Mouse (Mus musculus) CH12.LX (cell line): ENCODE measurements around the gene Pink1. TPM values are rescaled to one million over a fixed set of nuclear protein-coding genes. Genes with fewer than 3 reads are reported as not detected.

Source experiments
- DNase-seq: peaks from one replicate; pipeline ENCODE4 v3.0.0-alpha.2; 2013; ENCODE audit errors: extremely low read depth
- H3K27ac ChIP-seq: 2 replicates; pipeline ENCODE4 v1.5.1; 2012; ENCODE audit warnings: low read depth, mild to moderate bottlenecking, control low read depth, moderate library complexity; ENCODE audit not compliant: insufficient read depth
- H3K27me3 ChIP-seq: replicated peaks from 2 replicates; pipeline ENCODE3; 2012; ENCODE audit warnings: inconsistent platforms
- H3K36me3 ChIP-seq, 2 experiments: replicated peaks in 1 of 2; 2 replicates each; pipeline versions ENCODE3 to v1.6.1; 2012; ENCODE audit warnings: inconsistent platforms in 1 of 2, low read length in 1 of 2, mild to moderate bottlenecking in 1 of 2, mixed read lengths in 1 of 2, moderate library complexity in 1 of 2; ENCODE audit not compliant: control insufficient read depth in 1 of 2, insufficient read depth in 1 of 2
- H3K4me1 ChIP-seq, 2 experiments: 2 replicates each; pipeline ENCODE4 v1.6.1; 2012; ENCODE audit warnings: inconsistent platforms in 1 of 2, moderate library complexity in 1 of 2; ENCODE audit not compliant: insufficient read depth in 2 of 2, control insufficient read depth in 1 of 2
- H3K4me2 ChIP-seq: 2 replicates; pipeline ENCODE4 v1.6.1; 2012; ENCODE audit warnings: low read depth, mild to moderate bottlenecking, control low read depth; ENCODE audit not compliant: poor library complexity, insufficient read depth, severe bottlenecking
- H3K4me3 ChIP-seq, 3 experiments: fragments of 150-350 bp in 1 of 3; sonication (generic) in 1 of 3; replicated peaks in 1 of 3; 2 replicates each; pipeline versions ENCODE3 to v1.5.1; 2011 to 2012; ENCODE audit warnings: low read depth in 2 of 3, low read length in 2 of 3, mild to moderate bottlenecking in 2 of 3, moderate library complexity in 2 of 3, control low read depth in 1 of 3, improper control_type of control experiment in 1 of 3, inconsistent platforms in 1 of 3, mixed read lengths in 1 of 3; ENCODE audit not compliant: poor library complexity in 1 of 3
- H3K79me2 ChIP-seq: replicated peaks from 2 replicates; pipeline ENCODE4 v1.6.1; 2012; ENCODE audit warnings: mild to moderate bottlenecking, moderate library complexity; ENCODE audit not compliant: control insufficient read depth, poor library complexity, insufficient read depth, severe bottlenecking; ENCODE audit errors: extremely low read depth
- H3K9ac ChIP-seq: 2 replicates; pipeline ENCODE4 v1.6.1; 2012; ENCODE audit warnings: low read depth, mild to moderate bottlenecking, control low read depth, moderate library complexity; ENCODE audit not compliant: insufficient read depth
- H3K9me3 ChIP-seq: replicated peaks from 2 replicates; pipeline ENCODE3; 2012; ENCODE audit warnings: low read length, inconsistent platforms, mixed read lengths
- BHLHE40 ChIP-seq: IDR thresholded peaks from 2 replicates; pipeline ENCODE4 v1.6.1; 2011; ENCODE audit warnings: mild to moderate bottlenecking, low read depth, low read length, improper control_type of control experiment
- CHD1 ChIP-seq: IDR thresholded peaks from 2 replicates; pipeline ENCODE4 v1.6.1; 2012; ENCODE audit warnings: low read depth, low read length, improper control_type of control experiment, inconsistent platforms
- CTCF ChIP-seq, 2 experiments: IDR thresholded peaks in 1 of 2; conservative IDR thresholded peaks in 1 of 2; 2 replicates each; pipeline ENCODE4 v1.5.1; 2011 to 2012; ENCODE audit warnings: low read depth in 2 of 2, low read length in 2 of 2, improper control_type of control experiment in 1 of 2, inconsistent platforms in 1 of 2, mild to moderate bottlenecking in 1 of 2, moderate library complexity in 1 of 2
- E2F4 ChIP-seq: IDR thresholded peaks from 2 replicates; pipeline ENCODE4 v1.6.1; 2011; ENCODE audit warnings: low read depth, low read length, improper control_type of control experiment; ENCODE audit not compliant: insufficient replicate concordance
- ELF1 ChIP-seq: IDR thresholded peaks from 2 replicates; pipeline ENCODE4 v1.6.1; 2014; ENCODE audit warnings: low read depth, mild to moderate bottlenecking, inconsistent platforms, low read length, improper control_type of control experiment
- EP300 ChIP-seq: IDR thresholded peaks from 2 replicates; pipeline ENCODE4 v1.6.1; 2011; ENCODE audit warnings: low read length, improper control_type of control experiment
- ETS1 ChIP-seq: conservative IDR thresholded peaks from 2 replicates; pipeline ENCODE4 v1.6.1; 2012; ENCODE audit warnings: low read depth, mild to moderate bottlenecking, inconsistent platforms, low read length, improper control_type of control experiment, moderate library complexity
- GABPA ChIP-seq: IDR thresholded peaks from 2 replicates; pipeline ENCODE4 v1.6.1; 2012; ENCODE audit warnings: low read depth, low read length, improper control_type of control experiment, inconsistent platforms; ENCODE audit not compliant: insufficient replicate concordance
- IRF4 ChIP-seq: IDR thresholded peaks from 2 replicates; pipeline ENCODE4 v1.6.1; 2014; ENCODE audit warnings: low read depth, mild to moderate bottlenecking, inconsistent platforms, low read length, improper control_type of control experiment
- MAFK ChIP-seq: IDR thresholded peaks from 2 replicates; pipeline ENCODE4 v1.6.1; 2011; ENCODE audit warnings: low read length, improper control_type of control experiment; ENCODE audit not compliant: insufficient replicate concordance
- MAX ChIP-seq: IDR thresholded peaks from 2 replicates; pipeline ENCODE4 v1.6.1; 2011; ENCODE audit warnings: low read length, improper control_type of control experiment
- MAZ ChIP-seq: IDR thresholded peaks from 2 replicates; pipeline ENCODE4 v1.6.1; 2012; ENCODE audit warnings: low read depth, mild to moderate bottlenecking, inconsistent platforms, low read length, improper control_type of control experiment, moderate library complexity
- MEF2A ChIP-seq: IDR thresholded peaks from 2 replicates; pipeline ENCODE4 v1.6.1; 2014; ENCODE audit warnings: low read depth, mild to moderate bottlenecking, inconsistent platforms, low read length, improper control_type of control experiment, borderline replicate concordance
- MXI1 ChIP-seq: IDR thresholded peaks from 2 replicates; pipeline ENCODE4 v1.6.1; 2011; ENCODE audit warnings: mild to moderate bottlenecking, low read depth, low read length, improper control_type of control experiment
- MYC ChIP-seq: IDR thresholded peaks from 2 replicates; pipeline ENCODE4 v1.6.1; 2011; ENCODE audit warnings: low read depth, mild to moderate bottlenecking, improper control_type of control experiment, low read length
- NRF1 ChIP-seq: IDR thresholded peaks from 2 replicates; pipeline ENCODE4 v1.6.1; 2014; ENCODE audit warnings: low read depth, mild to moderate bottlenecking, inconsistent platforms, low read length, improper control_type of control experiment, moderate library complexity
- UBTF ChIP-seq: IDR thresholded peaks from 2 replicates; pipeline ENCODE4 v1.6.1; 2012; ENCODE audit warnings: low read depth, mild to moderate bottlenecking, inconsistent platforms, low read length, improper control_type of control experiment, moderate library complexity
- USF2 ChIP-seq: conservative IDR thresholded peaks from 2 replicates; pipeline ENCODE4 v1.6.1; 2011; ENCODE audit warnings: low read depth, low read length, improper control_type of control experiment
- ZKSCAN1 ChIP-seq: IDR thresholded peaks from 2 replicates; pipeline ENCODE4 v1.6.1; 2012; ENCODE audit warnings: low read depth, inconsistent platforms, low read length, improper control_type of control experiment, borderline replicate concordance
- dilution Hi-C: fragments of 300-500 bp; cut with MboI; formaldehyde crosslinking; loops from 2 replicates; pipeline ENCODE4 v1.14.3; 2020; ENCODE audit warnings: low sequenced_read_pairs; ENCODE audit not compliant: extremely low pct_unique_long_range_greater_than_20kb, extremely low pct_ligation_motif_present
- in situ Hi-C: fragments of 300-500 bp; cut with MboI; formaldehyde crosslinking; loops from 3 replicates; pipeline ENCODE4 v1.14.3; 2019; ENCODE audit warnings: low sequenced_read_pairs, low pct_ligation_motif_present, low pct_unique_long_range_greater_than_20kb, mixed read lengths
- polyA plus RNA-seq: library from polyadenylated mRNA; unstranded; fragments of >175 nt; gene quantifications from 2 replicates; pipeline ENCODE4 v1.2.1, GENCODE M21; 2012; ENCODE audit warnings: low read depth; ENCODE audit not compliant: insufficient read length
- total RNA-seq, 2 experiments: library from RNA; depleted of rRNA; stranded (reverse); fragments of 300-350 nt in 1 of 2; fragments of >200 nt in 1 of 2; gene quantifications; 2 replicates each; pipeline ENCODE4 v1.2.3; 2012 to 2014

Gene Pink1
- total and polyA plus RNA-seq, 3 experiments = 7.1 to 10.8 (median 7.2) TPM

GRCm38 (mm10) chr4:138351821-138352220 lies 25.7 kb upstream of the Pink1 start:
- no peak for TF ChIP-seq ETS1
- dilution Hi-C loops (no loop called here), in situ Hi-C loops (no loop called here)
- peaks cover 93% of the 10 kb centered on the region for H3K27me3 ChIP-seq
- DNase-seq = no peak
- H3K4me2 ChIP-seq = no peak overlapping the region
- no peaks in the 10 kb centered on the region for H3K4me1 ChIP-seq
- peaks cover 11% of the 10 kb centered on the region for H3K9me3 ChIP-seq
- H3K4me3 ChIP-seq = no peak overlapping the region
- H3K79me2 ChIP-seq = no peaks in the 10 kb centered on the region
- no peak overlapping the region for H3K9ac ChIP-seq
- H3K36me3 ChIP-seq = no peaks in the 10 kb centered on the region
- no peak overlapping the region for H3K27ac ChIP-seq

DNA sequence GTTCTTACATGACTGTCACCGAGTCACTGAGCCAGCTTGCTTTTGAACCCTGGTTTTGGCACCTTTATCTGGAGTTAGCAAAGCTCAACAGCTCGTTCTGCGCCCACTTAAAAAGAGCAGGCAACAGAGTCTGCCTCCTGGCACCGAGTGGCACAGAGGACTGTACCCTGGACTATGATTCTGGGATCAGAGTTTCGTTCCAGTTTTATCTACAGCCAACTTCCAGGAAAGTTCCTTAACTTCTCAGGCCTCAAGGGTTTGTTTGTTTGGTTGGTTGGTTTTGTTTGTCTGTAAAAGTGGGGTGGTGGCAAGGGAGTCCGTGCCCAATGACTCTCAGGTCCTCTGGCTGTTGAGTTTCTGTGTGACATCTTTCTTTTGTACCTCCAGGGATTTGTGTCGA lies 22.6 kb upstream of the Pink1 start:
- dilution Hi-C loops = no loop called here

GRCm38 (mm10) chr4:138347280-138347679 lies 21.2 kb upstream of the Pink1 start:
- no peak overlapping the region for H3K4me3 ChIP-seq
- H3K36me3 ChIP-seq = no peaks in the 10 kb centered on the region
- no peak overlapping the region for H3K9ac ChIP-seq
- in situ Hi-C loops = no loop called here
- no peak for TF ChIP-seq NRF1
- no peak for TF ChIP-seq MAZ
- no peak for TF ChIP-seq MAFK
- no peak for TF ChIP-seq USF2
- no peak for TF ChIP-seq MYC
- no peak for TF ChIP-seq EP300
- no peak for TF ChIP-seq GABPA
- TF ChIP-seq MXI1 = no peak
- no peak for TF ChIP-seq UBTF
- H3K9me3 ChIP-seq = peaks cover 11% of the 10 kb centered on the region
- no peak overlapping the region for H3K27ac ChIP-seq
- H3K79me2 ChIP-seq = no peaks in the 10 kb centered on the region
- no peak overlapping the region for H3K4me2 ChIP-seq
- no peaks in the 10 kb centered on the region for H3K4me1 ChIP-seq
- dilution Hi-C loops = no loop called here
- no peak for DNase-seq
- peaks cover 93% of the 10 kb centered on the region for H3K27me3 ChIP-seq

More for the DNA sequence above, 22.6 kb upstream of the Pink1 start:
- in situ Hi-C loops = no loop called here
- H3K4me2 ChIP-seq = no peak overlapping the region
- no peak for DNase-seq
- peaks cover 93% of the 10 kb centered on the region for H3K27me3 ChIP-seq
- H3K4me1 ChIP-seq = no peaks in the 10 kb centered on the region
- H3K27ac ChIP-seq = no peak overlapping the region
- no peaks in the 10 kb centered on the region for H3K36me3 ChIP-seq
- H3K4me3 ChIP-seq = no peak overlapping the region
- no peak overlapping the region for H3K9ac ChIP-seq
- peaks cover 11% of the 10 kb centered on the region for H3K9me3 ChIP-seq
- TF ChIP-seq BHLHE40 (no peak), IRF4 (no peak), ZKSCAN1 (no peak), USF2 (no peak), ETS1 (no peak), MEF2A (no peak), MAFK (no peak), GABPA (no peak), E2F4 (no peak), CHD1 (no peak), UBTF (no peak), CTCF (conservative IDR thresholded peaks at IDR 0.05 in 1 of 2, IDR thresholded peaks at IDR 0.05 in 1 of 2; ENCODE audit: low read depth in 2 of 2, low read length in 2 of 2) (no peak), ELF1 (no peak), EP300 (no peak), MXI1 (no peak), MAX (no peak)
- TF ChIP-seq, all 38 proteins: peak for 0
- no peaks in the 10 kb centered on the region for H3K79me2 ChIP-seq
